Mouse (Mus musculus): Measurements from ENCODE around the gene Myh15. TPM values are rescaled to one million over a fixed set of nuclear protein-coding genes. Genes with fewer than 3 reads are reported as not detected.
"Not testable (repeated sequence)": the region's sequence is repeated elsewhere in the genome, so short reads cannot be mapped to it uniquely, and the experiment has no call there.

The Myh15 gene
- 0.04 and 0.07 TPM in 2 replicates for polyA plus RNA-seq (2012; rRNA removed)

DNA sequence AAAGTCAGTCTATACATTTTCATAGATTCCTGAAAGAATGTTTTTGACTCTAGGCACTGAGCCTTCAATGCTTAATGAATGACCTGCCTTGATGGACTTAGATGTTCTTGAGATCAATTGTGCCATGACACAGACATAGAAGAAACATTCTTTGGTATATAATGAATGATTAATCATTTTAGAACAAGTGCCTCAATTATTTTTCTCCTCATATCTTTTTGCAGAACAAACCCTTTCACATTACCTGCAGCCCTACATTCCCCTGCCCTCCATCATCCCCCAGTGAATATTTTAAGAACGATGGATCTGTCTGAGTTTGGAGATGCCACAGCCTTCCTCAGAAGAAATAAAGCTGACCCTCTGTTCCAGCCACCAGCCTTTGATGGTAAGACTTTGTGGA is at the start of gene Myh15:
Gene Myh15, plus strand, starts transcription at position 301 of the 400 bp plus-strand sequence.
- no peak for DNase-seq (ENCODE audit: low spot score)

DNA sequence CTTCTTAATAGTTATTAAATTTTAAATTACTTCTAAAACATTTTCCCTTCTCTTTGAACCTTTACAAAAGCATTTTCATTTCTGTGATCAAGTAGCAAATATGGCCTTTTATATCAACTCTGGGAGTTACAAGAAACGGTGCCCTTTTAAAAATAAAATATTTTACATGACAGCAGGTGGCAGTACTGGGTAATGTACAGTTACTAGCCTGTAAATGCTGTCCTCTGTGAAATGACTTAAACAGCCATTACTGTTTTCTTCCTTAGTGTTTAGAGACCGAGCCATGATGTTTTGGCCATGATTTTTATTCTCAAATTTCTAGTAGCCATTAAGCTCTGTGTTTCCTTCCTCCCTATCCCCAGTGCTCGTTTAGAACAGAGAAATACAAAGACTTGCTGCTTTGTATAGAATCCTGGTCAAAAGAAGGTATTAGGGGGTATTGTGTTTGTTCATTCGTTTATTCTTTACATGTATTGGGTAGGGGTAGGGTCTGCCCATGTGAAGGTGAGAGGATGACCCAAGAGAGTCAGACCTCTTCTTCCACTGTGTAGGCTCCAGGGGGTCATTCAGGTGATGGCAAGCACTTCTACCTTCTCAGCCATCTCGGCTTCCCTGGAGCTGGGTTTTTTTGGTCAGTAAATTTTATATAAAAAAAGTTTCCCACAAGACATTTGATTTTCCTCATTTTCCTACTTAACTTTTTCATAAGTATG is 40.5 kb upstream of the Myh15 start:
- no peak for DNase-seq (ENCODE audit: low spot score)

DNA sequence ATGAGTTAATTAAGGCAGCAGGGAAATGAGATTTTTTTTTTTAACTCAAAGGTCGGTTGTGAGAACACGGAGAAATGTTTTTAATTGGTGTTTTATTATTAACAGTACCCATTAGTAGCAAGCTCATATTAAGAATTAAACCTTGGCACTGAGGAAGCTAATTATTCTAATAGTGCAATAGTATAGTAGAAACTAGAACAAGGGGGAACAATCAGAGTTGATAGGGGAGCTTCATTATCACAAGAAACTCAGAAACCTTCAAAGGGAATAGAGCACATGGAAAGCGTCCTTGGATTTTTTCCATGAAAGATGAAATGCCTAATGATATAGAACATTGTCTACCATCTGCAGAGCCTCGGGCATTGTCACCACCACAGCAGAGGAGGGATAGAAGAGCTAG is 21.4 kb upstream of the Myh15 start:
- no peak for DNase-seq (ENCODE audit: low spot score)

DNA sequence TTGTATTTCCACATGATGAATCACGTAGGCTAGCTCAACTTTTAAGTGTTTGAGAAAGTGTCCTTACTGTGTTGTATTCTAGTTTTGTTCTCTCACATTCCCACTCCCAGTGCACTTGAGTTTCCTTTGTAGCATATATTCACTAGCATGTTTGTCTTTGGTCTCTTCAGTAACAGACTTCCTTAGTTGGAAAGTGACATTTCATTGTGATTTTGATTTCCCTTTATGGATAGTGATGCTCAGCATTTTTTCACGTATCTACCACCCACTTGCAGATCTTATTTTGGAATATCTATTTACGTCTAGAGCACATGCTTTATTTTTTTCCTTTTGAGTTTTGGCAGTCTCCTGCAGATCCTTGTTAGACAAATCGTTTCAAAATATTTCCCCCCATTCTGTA is 19.5 kb upstream of the Myh15 start:
- no peak for DNase-seq (ENCODE audit: low spot score)

DNA sequence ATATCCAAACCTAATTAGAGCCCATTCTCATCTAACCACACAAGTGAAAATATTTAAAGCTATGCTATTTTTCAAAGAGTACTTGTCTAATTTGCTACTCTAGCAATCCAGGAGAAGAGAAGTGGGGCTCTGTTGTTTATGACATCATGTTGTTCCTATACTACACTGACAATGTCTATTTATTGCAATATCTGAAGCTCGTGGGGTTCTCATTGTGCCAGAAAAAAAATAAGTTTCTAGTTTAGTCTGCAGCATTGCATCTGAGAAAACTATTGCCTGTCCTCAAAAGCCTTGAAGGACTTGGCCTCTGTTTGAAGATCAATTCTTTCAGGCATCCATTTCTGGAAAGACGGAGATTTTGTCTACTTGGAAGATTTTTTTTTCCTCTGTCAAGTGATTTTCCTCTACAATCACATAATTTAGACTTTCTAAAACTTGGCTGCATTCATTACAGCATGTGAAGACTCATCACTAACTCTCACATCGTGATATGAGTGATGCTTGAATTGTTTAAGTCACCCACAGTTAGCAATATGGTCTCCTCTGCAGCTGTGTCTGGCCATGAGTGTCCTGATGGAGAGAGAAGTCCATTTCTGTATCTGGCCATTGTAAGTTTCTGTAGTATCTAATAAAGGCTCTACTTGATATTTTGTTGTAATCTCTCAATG is 16.6 kb upstream of the Myh15 start:
- DNase-seq (ENCODE audit: low spot score), result no peak

DNA sequence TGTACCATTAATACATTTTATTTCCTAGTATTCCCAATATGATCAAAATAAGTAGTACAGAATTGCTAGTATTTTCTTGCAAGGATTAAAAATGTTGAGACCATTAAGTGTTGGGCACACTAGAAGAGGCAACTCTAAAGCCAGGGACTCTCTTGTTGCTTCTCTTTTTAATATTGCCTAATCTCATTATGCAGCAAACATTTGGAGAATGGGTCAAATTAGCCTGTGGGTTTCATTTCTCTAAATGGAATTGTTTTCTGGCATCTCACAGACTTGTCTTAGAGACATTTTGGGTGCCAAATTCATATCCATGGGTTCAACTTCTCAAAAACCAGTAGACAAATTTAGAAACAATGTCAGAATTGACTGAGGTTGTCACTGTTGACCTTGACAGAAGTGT is 8.1 kb upstream of the Myh15 start:
- no peak for DNase-seq (ENCODE audit: low spot score)

DNA sequence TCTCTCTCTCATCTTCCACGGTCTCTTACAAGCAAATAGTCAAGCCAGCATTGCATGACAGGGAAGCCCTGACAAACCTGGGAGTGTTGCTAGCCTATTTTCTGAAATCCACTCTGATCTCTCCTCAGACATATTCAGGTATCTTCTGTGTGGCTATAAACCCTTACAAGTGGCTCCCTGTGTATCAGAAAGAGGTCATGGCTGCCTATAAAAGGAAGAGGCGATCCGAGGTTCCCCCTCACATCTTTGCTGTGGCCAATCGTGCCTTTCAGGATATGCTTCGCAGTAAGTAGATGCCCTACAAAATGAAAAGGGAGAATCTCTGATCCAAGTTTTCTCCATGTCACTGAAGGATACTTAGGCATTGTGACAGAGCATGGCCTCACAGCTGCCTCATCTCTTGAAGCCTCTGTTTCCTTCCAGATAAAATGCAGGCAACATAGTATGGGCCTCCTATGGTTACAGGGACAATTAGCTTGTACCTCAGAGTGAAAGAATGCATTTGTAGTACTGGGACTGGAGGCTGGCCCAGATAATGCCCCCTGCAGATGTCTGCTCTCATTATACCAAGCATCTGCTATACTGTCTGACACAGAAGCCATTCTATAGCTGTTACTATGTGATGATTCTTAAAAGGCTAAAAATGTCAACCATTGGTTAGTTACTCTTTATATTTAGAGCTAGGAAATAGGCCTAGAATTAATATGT is 12.1 kb downstream of the Myh15 start:
- DNase-seq (ENCODE audit: low spot score), result no peak

DNA sequence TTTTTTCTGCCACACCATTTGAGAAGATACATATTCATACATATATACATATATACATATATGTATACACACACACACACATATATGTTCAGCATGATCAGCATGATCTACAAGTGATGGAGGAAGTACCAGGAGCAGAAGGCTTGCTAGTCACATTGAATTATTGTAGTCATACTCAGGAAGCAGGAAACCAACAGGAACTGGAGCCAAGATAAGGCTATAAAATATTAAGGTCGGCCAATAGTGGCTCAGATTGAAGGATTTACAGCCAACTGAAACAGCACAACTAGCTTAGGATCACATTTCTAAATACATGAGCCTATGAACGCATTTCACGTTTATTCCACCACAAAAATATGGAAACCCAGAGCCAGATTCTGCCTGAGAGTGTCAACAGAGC is 14.0 kb downstream of the Myh15 start:
- no peak for DNase-seq (ENCODE audit: low spot score)

DNA sequence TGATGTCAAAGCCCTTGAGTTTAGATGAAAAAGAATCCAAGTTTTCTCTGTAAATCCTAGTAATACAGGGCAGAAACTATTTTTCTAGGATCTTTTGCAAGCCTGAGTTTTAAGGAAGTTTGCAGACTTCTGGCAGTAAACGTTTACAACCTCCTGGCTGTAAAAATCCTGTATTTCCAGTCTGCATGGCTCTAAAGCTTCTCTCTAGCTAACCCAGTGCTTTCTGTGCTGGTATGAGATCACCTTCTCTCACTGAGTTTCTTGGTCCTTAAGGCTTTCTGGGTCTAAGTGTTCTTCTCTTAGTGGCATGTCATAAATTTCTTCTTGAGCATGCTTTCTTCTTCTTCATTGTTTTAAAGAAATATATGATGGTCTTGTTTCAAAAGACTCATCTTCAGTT is 70.7 kb downstream of the Myh15 start:
- DNase-seq (ENCODE audit: low spot score), result no peak

DNA sequence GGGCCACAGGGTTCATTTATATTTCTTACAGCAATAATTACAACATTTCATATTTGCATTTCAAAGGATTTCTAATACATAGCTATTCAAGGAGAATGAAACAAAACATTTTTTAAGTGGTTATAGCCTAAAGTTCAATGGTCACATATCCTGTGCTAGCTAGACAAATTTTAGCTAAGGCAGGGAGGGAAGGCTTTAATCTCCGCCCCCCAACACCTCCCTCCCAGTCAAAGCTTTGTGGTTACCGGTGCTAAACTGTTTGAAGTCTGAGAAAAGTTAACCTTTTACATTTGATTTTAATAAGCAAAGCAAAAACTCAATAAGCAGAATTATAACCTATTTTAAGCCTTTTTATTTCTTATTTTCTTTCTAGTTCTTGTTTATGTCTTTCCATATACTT is 98.9 kb downstream of the Myh15 start:
- DNase-seq (ENCODE audit: low spot score), result no peak

DNA sequence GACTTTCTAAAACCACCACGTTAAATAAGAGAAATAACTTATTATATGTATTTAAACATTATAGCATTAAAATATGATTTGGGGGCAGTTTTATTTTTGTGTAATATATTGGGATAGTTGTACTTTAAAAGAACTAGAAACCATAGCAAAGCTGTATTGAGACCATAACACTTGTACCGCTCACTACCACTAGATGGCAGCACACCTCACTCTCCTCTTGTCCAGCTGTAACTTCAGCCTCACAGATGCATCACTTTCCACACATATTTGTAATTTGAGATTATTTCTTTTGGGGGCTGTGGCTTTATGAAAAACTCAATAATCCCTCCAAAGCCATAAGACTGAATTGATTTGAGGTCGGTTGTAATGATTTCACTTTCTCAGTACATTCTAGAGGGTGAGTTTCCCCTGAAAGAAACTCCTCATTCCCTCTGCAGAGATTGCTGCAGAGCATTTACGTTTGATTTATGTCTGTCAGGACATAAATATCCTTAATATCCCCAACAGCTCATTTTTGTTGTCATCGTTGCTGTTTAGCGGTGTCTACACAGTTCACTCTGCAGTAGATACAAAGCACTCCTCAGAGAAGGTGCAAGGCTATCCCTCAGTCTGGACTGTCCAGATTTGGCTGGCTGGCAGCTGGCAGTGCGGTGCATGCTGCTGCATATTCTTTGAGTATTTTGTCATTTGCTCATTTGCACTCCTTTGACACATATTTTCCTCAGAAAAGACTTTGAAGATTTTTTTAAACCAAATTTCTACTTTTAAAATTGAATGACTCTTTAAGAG is 107.3 kb downstream of the Myh15 start:
- no peak for DNase-seq (ENCODE audit: low spot score)

DNA sequence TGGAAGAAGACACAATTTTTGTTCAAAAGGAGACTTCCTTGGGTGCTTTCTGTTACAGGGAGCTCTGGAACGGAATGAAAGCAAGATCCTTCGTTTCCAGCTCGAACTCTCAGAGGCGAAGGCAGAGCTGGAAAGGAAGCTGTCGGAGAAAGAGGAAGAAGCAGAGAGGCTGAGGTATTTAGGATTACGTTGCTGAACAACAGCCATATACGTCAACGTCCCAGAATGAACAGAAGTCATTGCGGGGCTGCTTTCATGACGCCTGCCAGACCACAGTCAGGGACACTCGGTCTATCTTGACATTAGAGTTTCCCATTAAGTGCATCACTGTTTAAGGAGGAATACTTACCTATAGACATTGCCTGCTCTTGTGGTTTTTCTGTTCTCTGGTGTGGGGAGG is 108.4 kb downstream of the Myh15 start:
- DNase-seq (ENCODE audit: low spot score), result no peak

DNA sequence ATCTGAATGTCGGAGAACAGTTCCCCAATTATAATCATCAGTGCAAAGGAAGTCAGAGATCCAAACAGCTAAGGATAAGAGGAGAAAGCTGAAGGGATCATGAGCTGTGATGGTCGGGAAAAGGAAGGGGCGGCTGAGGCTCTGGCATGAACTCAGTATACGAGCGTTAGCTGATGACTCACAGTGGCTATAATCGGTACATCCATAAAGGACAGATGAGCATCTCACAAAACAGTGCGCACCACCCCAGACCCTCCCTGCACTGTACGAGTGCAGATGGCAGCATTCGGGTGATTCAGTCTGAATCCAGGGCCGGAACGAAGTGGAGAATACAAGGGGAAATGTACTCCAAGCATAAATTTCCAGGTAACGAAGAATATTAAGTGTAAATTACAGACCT is 110.0 kb downstream of the Myh15 start:
- DNase-seq (ENCODE audit: low spot score), result no peak

DNA sequence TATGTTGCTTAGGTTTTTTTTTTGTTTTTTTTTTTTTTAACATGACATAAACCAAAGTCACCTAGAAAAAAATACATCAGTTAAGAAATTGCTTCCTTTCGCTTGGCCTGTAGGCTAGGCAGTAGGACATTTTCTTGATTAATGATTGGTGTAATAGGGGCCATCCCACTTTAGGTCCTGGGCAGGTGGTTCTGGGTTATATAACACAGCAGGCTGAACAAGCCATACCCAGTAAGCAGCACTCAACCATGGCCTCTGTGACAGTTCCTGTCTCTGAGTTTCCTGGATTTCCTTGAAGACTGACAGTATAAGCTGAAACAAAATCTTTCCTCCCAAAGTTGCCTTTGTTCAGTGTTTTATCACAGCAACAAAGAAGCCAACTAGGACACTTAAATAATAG is 117.8 kb downstream of the Myh15 start:
- no peak for DNase-seq (ENCODE audit: low spot score)

DNA sequence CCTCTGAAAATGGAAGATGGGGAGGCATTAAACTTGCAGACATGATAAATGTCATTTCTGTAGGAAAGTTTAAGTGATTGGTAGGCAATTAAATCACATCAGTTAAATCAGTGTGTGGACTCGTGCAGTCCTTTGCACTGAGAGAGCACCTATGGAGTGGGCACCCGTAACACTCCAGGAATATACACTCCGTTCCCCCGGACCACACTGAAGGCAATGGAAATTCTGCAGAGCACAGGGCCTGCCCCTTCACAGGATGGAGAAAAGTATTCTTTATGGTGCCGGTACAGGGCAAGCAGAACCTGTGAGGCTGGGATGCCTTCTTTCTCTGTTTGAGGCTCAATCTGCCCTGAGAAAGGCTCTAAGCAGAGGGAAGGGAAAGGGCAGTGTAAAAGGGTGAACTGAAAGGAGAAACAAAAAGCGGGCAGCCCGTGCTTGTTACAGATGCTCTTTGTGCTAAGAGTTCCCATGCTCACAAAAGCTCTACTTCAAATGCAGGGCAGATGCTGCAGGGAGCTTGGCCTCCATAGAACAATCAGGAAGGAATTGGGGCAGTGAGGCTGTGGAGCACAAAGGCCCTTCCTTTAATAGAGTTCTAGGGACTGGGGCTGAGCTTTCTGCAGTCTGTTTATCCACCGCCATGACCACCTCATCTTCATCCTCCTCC is 118.6 kb downstream of the Myh15 start:
- DNase-seq (ENCODE audit: low spot score), result no peak

DNA sequence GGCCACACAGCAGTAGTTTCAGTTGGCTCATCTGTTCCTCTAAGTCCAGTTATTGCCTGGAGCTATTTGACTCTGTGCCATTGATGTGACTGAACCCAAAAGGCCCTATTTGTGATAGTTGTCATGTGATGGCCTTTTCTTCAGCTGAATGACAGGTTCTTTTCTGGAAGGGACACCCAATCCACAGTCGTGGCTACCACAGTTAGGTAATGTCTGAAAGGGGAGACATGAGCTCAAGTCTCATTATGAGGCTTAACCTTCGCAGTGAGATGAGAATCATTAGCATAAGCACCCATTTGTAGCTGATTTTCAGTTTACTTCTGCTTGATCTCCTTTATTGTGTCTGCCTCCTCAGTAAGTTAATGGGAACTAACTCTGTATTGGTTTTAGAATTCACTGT is 136.2 kb downstream of the Myh15 start:
- no peak for DNase-seq (ENCODE audit: low spot score)

DNA sequence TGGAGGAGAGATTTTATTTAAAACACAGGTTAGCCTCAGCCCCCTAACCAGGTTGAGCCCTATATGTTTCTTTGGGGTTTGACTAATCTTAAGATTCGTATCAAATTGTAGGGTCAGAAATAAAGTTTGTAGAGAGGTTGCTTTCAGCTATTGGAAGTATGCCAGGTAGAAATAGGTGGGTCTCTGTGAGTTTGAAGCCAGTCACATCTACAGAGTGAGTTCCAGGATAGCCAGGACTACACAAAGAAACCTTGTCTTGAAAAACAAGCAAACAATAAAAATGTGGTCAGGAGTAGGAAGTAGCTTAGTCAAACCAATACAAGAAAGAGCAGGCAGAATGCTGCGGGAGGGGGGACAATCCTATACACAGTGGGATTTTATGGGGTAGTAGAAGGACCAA is 136.7 kb downstream of the Myh15 start:
- DNase-seq (ENCODE audit: low spot score), result no peak

DNA sequence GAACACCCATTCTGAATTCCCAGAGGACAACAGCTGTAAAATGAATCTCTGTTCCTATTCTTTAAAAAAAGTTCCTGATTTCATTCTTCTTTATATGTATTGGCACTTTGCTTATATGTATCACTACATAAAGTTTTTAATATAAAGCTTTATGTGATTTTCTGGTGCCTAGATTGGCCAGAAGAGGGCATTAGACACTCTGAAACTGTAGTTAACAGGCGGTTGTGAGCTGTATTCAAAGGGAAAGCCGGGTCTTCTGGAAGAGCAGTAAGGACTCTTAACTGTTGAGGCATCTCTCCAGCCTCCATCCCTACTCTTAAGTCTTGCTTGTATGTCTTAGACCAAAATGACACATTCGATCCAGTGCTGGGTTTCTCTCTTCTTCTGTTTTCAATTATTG is 139.0 kb downstream of the Myh15 start:
- DNase-seq (ENCODE audit: low spot score), result no peak

DNA sequence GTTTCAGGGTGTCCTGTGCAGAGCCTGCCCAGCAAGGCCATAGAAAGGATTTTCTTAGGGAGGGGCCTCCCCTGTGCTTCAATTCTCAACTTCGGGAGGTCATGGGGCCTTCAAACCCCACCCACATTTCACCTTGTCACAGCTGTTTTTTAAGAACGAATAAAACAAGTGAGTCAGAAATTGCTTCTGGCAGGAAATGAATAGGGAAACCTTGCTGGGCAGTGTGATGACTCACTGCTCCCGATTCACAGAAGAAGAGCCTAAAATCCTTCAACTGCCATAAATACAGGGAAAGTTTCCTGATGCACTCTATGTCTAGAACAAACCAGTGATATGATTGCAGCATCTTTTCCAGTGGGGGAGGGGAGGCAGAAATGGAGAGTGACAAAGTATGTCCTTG is 140.7 kb downstream of the Myh15 start:
- no peak for DNase-seq (ENCODE audit: low spot score)

DNA sequence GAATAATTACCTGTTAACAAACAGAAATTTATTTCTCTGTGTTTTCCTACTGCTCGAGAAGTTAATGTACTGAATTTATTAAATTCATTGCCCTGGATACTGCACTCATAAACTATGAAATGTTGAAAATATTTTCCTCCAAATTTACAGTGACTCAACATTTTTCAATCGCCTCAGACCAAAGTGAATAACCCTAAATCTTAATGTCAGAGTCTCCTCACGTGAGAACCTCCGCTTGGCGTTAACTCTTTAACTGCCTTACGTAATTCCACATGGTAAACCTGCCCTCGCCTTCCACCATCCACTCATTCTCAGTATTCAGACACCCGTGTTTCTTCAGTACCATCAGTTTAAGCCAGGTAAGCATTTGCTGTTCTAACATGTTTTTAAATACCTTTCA is 166.4 kb downstream of the Myh15 start:
- no peak for DNase-seq (ENCODE audit: low spot score)

DNA sequence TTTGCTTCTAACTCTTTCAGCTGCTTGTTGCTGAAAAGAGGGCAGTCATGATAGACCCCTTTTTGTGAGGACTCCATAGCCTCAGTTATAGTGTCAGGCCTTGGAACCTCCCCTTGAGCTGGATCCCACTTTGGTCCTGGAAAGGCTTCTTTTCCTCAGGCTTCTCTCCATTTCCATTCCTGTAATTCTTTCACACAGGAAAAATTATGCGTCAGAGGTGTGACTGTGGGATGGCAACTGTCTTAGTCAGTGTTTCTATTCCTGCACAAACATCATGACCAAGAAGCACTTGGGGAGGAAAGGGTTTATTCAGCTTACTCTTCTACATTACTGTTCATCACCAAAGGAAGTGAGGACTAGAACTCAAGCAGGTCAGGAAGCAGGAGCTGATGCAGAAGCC is 186.2 kb downstream of the Myh15 start:
- DNase-seq (ENCODE audit: low spot score), result not testable (repeated sequence)

Measured in urinary bladder, adult 2 months (tissue).